Mouse (Mus musculus): ENCODE results near the gene Sf3b1.
"Not testable (repeated sequence)": the region's sequence is repeated elsewhere in the genome, so short reads cannot be mapped to it uniquely, and the experiment has no call there.

The Sf3b1 gene

DNA sequence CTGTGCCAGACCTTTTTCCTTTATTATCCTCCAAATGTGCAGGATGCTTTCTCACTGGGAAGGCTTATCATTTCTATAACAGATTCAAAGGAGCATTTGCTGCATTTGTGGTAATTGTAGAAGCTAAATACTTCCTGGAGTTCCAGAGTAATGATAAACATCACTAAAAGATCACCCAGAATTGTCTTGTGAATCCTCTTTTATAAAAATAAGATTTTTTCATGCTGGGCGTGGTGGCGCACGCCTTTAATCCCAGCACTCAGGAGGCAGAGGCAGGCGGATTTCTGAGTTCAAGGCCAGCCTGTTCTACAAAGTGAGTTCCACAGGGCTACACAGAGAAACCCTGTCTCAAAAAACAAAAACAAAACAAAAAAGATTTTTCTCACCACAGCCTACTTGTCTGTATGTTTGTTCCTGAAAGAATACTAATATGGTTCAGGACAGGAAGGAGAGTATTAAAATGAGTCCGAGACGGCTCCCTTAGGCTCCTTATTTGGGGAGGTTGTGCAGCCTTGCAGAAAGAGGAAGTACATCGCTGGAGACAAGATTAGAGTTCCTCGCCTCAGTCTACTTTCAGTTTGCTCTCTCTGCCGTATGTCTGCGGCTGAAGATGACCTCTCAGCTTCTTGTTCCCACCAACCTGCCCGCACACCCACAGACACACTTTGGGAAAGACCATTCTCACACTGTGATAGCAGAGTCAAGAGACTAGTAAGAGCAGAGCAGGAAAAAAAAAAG lies 1.4 kb upstream of the Sf3b1 start:
- DNase-seq (ENCODE audit: low read depth, low spot score) = no peak

DNA sequence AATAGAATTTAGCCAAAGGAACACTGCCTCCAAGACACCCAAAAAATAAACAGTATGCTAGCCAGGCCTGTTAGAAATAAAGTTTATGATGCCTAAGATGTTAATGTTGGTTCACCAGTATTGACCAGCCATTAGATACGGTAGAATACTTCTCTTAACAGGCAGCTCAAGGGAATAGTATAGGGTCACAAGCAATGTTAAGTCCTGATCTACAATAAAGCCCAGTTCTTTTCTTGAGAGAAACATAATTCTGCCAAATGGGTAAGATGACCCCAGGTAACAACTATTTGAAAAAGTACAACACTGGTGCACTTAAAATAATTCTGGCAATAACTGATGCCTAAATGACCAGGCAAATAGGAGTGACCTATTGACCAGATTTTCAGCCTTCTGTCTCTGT lies 685 bp upstream of the Sf3b1 start:
- DNase-seq (ENCODE audit: low read depth, low spot score) = no peak

DNA sequence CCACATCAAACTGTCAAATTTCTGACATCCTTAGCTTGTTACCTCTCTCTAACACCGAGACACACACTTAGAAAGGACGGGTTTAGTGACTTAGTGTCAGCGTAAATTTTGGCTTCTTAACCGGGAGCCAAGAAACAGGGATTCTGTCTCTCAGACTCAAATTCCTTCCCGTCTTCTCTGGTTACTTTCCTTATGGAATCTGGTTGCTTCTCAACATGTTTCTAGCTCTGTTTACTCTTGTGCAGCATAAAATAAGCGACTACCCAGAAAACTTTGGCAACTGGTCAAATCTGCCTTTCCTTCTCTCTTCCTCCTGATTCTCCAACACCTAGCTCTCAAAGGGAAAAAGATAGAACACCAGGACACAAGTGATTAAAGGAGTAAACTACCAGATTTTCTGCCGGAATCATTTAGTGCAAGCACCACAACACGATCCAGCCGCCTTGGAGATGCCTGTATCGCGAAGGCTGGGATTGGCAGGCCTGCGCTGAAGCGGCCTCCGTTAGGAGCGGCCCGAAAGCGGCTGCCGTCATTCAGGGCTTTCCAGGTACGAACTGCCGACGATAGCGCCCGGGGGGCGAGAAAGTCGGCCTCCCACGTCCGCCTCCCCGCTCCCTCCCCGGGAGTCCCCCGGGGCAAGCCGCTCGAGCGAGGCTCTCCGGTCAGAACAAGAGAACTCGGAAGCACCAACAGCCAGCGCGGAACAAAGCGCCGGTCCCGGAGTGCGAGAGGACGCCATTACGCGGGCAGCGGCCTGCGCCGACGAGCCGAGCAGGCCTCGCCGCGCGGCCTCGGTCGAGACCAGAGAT lies 633 bp downstream of the Sf3b1 start:
- peak; percentile 27 for DNase-seq (ENCODE audit: low read depth, low spot score)

DNA sequence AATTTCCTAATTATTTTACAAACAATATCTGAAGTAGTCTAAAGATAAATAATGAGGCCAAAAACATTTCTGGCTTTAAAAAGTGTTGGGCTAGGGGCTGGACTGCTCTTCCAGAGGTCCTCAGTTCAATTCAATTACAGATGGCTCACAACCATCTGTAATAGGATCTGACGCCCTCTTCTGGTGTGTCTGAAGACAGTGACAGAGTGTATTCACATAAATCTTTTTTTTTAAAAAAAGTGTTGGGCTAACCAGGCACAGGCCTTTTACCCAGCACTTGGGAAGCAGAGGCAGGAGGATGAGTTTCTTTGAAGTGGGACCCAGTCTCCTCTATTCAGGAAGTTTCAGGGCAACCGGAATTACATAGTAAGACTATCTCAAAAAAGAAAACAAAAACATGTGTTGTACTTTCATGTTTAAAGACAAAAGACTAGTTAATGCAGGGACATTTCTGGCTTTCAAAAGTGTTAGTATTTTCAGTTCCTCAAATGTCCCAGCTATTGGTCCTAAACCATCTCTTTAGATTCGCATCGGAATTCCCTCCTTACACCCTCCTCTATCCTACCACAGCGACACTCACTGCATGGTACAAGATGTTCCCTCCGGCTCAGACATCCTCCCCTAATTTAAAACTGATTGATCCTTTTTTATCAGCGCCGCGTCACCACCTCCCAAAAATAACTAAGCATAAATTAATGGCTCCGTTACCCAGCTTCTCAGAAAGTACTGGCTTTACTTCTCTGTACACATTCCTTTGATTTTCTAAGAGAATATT lies 1.4 kb downstream of the Sf3b1 start:
- no peak for DNase-seq (ENCODE audit: low read depth, low spot score)

DNA sequence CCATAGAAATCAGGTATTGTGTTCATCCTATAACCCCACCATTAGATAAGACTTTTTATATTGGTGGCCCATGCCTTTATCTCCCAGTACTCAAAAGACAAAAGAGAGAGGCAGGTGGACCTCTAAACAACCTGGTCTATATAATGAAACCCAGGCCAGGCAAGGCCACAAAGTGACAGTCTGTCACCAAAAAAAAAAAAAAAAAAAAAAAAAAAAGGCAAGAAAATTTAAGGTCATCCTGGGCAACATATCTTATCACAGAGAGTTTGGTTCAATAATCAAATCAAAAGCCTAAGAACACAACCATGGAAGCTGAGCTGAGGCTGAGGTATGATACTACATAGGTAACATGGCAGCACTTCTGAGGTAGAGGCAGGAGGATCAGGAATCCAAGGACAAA lies 5.4 kb downstream of the Sf3b1 start:
- DNase-seq (ENCODE audit: low read depth, low spot score) = no peak

DNA sequence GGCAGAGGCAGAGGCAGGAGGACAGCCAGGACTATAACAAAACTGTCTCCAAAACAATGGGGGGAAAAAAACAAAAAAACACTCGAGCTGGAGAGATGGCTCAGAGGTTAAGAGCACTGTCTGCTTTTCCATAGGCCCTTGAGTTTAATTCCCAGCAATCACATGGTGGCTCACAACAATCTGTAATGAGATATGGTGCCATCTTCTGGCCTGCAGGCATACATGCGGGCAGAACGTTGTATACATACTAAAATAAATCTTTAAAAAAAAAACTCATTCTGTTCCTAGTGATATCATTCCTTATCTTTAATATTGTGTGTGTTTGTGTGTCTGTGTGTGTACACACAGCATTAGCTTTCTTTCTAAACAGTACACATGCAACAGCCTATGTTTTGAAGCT lies 14.8 kb downstream of the Sf3b1 start:
- DNase-seq (ENCODE audit: low read depth, low spot score) = no peak

DNA sequence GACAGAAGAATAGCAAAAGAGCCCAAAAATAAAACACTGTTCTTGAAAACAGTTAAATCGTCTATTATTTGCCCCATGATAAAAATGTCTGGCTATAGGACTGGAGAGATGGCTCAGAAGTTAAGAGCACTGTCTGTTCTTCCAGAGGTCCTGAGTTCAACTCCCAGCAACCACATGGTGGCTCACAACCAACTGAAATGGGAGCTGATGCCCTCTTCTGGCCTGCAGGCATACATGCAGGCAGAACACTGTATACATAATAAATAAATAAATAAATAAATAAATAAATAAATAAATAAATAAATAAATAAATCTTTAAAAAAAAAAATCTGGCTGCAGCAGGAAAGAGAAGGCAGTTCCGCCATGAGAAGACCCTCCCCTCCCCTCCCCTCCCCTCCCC lies 19.0 kb downstream of the Sf3b1 start:
- DNase-seq (ENCODE audit: low read depth, low spot score) = not testable (repeated sequence)

DNA sequence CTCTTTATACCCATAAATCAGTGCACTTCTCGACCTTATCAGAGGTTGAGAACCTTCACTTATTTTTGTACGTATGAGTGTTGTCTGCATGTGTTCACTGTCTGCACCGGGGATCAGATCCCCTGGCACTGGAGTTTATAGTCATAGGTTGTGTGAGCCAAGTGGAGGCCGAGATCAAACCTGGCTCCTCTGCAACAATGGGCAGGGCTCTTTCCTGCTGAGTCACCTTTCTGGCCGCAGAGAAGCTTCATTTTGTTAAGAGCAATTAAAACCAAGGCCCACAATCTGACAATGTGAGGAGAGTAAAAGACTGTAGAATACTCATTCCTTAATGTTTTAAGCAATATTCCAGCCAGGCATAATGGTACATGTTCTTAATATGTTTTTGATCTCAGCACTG lies 33.7 kb downstream of the Sf3b1 start:
- no peak for DNase-seq (ENCODE audit: low read depth, low spot score)

DNA sequence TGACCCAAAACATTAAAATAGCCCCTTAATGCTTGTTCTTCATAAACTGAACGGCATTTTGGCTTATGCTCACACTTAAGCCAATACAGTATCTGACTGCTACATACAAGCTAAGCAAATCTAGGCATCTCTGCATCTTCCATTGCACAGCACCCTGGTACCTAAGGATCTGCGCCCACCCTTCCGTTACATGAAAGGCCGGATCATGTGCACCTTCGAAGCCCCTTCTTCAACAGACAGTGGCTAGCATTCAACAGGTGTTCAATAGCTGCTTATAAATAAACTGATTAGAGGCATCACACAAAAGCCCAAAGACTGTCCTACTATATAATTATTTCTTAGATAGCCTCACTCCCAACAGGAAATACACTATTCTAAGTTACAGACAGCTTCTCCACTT lies 41.0 kb downstream of the Sf3b1 start:
- DNase-seq (ENCODE audit: low read depth, low spot score) = no peak

DNA sequence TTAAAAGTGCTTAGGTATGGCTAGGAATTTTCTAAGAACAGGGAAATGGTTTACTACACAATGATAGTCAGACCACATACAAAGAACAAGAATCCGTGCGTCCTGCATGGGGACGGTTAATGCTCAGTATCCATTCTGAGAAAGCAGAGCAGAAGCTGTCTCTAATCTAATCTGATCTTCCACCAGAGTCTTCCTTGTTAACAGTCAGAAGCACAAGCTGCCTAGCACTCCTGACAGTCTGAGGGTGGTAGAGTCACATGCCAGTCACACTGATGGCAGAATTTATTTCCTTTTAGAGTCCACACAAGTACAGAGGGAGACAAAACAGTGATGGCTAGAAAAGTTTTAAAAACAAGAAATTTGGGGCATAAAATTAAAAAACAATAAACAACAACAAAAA lies 41.5 kb downstream of the Sf3b1 start:
- no peak for DNase-seq (ENCODE audit: low read depth, low spot score)

DNA sequence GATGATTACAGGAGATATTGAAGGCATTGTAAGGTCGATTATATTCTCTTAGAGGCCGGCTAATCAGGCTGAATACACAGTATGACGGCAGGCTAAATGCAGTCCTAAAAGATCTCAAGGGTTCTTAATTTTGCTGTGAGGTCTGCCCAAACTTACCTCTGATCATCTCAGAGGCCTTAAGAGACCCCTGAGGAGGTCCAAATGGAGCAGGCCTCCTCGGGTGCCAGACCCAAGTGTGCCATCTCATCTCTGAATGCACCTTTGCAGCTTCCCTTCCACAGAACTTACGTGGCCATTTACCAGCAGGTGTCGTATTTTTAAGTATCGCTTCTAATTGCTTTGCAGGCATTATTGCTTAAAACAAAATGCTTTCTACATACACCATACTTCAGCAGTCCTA lies 43.1 kb downstream of the Sf3b1 start:
- no peak for DNase-seq (ENCODE audit: low read depth, low spot score)

DNA sequence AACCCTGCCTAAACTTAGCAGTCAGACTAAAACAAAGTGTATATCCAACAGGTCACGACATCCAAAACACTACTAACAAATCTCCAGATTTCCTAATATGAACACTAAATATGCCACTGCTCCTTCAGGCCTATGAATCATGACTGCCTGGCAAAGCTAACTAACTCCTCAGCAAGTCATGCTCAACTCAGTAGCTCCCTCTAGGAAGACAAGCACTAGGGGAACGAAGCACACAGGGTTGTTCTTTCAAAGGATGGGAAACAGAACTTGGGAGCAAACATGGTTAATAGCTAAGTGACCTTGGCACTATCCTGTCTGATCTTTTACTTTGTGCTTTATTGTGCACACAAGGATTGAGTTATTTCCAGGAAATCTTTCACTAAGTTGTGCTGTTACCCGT lies 43.9 kb downstream of the Sf3b1 start:
- DNase-seq (ENCODE audit: low read depth, low spot score) = no peak

DNA sequence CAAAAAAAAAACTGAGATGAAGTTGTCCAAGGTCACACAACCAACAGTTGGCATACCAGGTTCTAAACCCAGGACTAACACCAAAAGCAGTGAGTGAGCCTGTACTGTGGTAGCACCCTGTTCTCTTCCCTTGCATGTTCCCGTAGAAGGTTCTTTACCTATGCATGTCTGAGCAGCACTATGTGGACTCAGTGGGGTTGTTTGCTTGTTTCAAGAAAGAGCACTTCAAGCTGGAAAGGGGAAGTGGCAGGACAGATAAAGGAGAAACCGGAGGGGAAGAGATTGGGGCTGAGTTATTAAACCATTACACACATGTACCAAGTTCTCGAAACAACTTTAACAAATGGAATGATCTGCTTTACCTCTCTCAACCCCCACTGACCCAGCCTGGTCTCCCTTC lies 44.6 kb downstream of the Sf3b1 start:
- no peak for DNase-seq (ENCODE audit: low read depth, low spot score)

DNA sequence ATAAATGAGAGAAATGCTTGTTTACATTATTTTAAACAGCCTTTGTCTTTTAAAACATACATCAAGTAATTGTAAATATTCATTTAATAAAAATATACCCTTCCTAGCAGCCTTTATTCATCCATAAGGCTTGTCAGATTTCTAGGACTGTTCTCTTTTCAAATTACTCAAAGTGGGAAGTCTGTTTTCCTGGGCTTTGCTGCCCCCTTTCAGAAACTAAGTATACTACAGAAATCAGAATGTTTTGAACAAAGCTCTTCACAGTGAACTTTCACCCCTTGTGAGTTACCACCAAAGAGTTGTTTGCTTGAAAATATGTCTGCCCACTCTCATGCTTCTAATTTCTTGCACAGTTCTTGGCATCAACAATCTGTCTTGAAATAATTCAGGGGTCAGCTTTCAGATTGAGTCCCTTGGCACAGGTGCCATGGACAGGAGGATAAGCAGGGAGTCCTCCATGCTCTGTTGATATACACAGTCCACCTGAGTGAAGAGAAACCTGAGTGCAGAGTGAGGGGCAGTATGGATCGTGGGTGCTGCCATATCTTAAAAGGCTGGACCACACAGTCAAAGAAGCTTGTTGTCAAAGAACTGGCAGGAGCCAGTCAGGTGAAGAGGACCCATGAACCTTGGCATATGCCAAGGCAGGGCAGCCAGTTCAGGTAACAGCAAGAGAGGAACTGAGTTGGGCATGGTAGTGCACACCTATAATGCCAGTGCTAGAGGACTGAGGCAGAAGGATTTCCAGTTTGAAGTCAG lies 47.9 kb downstream of the Sf3b1 start:
- no peak for DNase-seq (ENCODE audit: low read depth, low spot score)

DNA sequence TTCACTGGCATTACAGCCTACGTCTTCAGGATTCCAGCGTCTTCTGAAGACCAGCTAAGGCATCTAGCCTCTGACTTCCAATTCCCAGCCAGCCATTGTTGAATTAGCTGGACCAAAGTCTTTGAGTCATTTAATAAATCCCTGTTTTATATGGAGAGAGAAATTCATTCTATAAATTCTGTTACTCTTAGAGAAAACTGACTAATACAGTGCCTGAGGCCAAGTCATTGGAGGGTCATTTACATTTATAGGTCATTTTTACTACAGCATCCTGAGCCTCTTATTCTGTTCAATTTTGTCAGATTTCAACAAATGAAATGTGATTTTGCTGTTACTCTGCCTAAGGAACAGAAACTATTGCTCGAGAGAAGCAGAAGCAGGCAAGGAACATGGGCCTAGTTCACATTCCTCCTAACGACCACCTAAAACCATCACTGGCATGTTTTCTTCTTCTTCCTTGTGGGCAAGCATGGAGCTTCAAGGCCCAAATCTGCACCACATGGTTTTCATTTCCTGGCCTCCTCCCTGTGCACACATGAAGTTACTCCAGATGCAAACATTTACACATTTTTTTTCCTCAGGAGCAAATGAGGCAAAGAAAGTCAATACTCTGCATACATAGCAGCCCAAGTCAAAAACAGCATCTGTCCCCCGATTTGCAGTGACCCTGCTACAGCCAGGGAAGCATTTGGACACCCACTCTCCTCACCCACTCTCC lies 55.4 kb downstream of the Sf3b1 start:
- DNase-seq (ENCODE audit: low read depth, low spot score) = no peak

DNA sequence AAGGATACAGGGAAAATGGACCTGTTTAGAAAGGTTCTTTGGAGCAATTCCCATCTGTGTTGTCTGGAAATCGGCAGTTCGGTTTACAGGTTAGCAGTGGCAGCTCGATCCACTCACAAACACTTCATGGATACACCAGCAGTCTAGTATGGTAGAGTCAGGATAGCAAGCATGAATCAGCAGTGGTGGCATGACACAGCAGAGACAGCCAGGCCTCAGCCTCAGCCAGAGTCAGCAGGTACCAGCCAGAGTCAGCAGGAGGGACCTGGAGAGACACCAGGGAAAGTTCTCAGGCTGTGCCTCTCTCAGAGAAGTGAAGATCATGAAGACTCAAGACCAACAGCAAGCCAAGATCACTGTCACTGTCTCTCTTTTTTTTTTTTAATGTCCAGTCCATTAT lies 60.4 kb downstream of the Sf3b1 start:
- no peak for DNase-seq (ENCODE audit: low read depth, low spot score)

DNA sequence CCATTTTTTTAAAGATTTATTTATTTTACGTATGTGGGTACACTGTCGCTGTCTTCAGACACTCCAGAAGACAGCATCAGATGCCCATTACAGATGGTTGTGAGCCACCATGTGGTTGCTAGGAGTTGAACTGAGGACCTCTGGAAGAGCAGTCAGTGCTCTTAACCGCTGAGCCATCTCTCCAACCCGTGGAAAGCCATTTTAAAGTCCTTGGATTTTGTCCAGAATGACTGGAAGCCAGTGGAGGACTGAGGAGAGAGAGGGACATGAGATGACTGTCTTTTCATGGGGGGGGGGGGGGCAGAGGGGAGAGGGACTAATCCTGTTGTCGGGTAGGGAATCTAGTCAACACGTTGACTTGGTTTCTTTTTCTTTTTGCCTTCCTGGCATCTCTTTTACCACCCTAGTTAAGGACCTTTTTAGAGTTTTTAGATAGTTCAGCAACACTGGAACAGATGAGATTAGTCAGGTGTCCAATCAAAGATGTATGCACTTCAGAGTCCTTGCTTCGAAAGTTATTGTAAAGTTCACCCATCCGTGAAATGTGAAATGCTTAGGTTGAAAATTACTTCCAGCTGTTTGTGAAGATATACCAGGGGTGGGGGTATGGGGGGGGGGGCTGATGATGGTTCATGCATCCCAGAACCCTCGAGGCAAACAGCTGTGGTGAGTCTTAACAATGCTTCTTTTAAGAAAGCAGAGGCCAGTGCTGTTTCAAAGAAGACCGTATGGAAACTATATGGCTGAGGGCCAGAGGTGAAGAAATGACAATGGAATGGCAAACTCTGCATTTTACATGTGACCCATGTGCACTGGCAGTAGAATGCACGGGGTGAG lies 61.9 kb downstream of the Sf3b1 start:
- no peak for DNase-seq (ENCODE audit: low read depth, low spot score)

DNA sequence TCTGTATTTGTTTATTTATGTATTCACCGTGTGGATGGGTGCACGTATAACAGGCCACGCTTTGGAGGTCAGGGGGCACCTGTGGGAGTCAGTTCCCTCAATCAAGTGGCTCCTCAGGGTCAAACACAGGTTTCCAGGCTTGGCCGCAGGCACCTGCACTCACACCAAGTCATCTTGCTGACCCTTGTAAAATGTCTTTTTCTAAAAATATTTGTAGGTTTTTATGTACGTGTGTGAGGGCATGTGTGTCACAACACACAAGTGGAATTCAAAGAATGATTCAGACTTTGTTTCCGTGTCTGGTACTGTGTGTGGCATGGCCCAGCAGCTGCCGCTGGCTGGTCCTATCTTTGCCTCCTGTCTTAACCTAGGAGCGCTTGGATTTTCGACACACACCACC lies 65.6 kb downstream of the Sf3b1 start:
- DNase-seq (ENCODE audit: low read depth, low spot score) = no peak

DNA sequence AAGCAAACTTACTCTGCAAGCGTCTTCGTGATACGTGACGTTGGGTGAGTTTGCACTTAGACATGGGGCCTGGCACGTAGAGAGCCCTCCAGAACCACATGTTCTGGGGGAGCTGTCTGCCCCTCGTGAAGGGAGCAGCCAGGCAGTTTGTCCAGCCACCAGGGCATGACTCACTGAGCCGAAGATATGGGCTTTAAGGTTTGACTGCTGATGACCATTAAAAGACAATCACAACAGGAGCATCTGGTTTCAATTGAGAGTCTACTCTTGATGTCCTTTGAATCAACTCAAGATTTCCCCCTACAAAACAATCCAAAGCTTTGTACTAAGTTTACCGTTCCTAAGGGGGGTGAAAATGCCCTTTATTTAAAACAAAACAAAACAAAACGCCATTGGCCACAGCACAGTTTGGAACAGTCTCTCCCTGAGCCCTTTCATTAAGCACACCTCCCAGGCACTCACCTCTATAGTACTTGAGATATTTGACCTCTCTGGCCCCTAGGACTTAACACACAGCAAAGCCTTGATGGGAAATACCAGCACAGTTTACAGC lies 66.6 kb downstream of the Sf3b1 start:
- DNase-seq (ENCODE audit: low read depth, low spot score) = no peak

DNA sequence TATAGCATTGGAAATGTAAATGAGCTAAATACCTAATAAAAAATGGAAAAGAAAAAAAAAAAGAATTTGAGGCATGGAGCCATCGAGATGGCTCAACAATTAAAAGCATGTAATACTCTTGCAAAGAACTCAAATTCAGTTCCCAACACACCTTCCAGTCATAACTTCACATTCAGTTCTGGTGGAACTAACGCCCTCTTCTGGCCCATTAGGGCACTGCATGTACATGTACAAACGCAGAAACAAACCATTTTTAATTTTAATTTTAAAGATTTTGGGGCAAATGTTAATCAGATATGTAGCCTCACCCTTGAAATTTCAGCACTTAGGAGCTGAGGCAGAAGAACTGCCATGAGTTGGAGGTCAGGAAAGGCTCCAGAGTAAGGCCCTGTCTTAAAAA lies 68.8 kb downstream of the Sf3b1 start:
- DNase-seq (ENCODE audit: low read depth, low spot score) = no peak

All from embryo, embryonic 11.5 days (tissue).